Mouse (Mus musculus) ovary, postnatal 14 days (tissue): ENCODE data around the gene Slc27a3.

ENCODE experiments used
- DNase-seq: peaks from one replicate; pipeline ENCODE4 v3.0.0; 2022; ENCODE audit warnings: low spot score

The Slc27a3 gene

DNA sequence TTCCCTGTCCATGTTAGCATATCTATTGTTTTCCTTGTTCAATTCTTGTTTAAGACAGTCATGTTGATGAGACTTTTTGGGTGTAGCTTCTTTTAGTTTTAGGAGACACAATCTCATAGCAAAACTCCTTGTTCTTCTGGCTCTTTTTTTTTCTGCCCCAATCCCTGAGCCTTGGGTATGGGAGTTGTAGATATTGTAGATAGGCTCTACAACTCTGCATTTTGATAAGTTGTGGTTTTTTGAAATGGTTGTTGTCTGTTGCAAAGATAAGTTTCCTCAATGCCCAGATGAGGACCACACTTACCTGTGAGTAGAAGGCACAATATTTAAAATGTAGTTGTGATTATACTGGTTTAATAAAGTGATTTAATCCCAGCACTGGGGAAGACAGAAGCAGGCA, 49.6 kb downstream of the Slc27a3 start:
- DNase-seq, result no peak

DNA sequence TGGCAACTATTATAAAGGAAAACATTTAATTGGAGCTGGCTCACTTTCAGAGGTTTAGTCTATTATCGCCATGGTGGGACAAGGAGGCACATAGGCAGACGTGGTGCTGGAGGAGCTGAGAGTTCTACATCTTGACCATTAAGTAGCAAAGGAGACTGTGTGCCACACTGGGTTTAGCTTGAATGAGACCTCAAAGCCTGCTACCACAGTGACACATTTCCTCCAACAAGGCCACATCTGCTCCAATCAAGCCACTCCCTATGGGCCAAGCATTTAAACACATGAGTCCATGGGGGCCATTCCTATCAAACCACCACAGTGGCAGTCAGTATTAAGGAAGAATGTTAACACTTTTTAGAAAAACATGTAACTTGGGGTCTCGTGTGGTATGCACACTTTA, 51.5 kb downstream of the Slc27a3 start:
- DNase-seq, result no peak

DNA sequence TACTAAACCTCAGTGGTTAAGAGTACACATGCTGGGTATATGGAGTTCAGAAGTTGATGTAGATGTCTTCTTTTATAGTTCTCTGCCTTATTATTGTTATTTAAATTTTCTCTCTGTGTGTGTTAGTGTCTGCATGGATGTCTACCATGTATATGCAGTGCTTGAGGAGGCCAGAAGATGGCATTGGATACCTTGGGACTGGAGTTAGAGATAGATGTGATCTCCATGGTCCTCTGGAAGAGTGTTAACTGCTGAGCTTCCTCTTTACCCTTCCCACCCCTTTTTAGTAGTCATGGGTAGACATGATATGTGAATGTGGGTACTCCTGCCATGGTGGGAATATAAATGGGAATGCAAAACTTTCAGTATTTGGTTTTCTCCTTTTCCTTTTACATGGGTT, 54.2 kb downstream of the Slc27a3 start:
- no peak for DNase-seq
